Mouse (Mus musculus) liver, postnatal 0 days (tissue): Measurements from ENCODE around the gene Hoxb8.

ENCODE experiments used
- CTCF ChIP-seq: sonication (generic); IDR thresholded peaks from 2 replicates; pipeline ENCODE4 v1.5.1; 2016; ENCODE audit warnings: antibody characterized with exemption, low read depth
- EP300 ChIP-seq: IDR thresholded peaks from 2 replicates; pipeline ENCODE4 v1.6.1; 2016; ENCODE audit warnings: antibody characterized with exemption, low read depth, mild to moderate bottlenecking

DNA sequence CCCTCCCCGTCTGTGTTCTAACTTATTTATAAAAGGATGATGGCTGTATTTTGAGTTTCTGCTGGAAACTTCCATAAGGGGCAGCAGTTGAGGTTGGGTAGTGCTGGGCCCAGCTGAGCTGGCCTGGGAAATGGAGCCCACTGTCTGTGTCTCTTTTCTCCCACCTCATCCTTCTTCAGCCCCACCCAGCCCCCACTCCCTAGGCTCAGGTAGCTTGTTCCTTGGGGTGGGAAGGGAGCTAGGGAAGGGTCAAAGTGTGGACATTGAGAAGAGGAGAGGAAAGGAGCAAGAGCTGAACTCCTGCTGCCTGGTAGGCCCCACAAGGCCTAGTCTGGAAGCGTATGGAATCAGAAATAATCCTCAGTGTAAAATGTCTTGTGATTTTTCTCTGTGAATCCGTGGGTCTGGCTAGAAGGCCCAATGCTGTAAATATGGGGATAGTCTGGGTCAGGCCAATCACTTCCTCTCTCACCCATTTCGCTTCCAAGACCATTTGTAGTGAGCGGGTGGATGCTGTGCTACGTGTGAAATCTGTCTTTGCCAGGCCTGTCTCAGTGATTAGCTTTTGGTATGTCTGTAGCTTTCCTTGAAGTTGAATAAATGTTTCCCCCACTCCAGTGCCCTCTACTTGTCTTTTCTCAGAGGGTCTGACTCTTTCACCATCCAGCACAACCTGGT lies 23.9 kb downstream of the Hoxb8 start:
- TF ChIP-seq CTCF (no peak), EP300 (no peak)
